Mouse (Mus musculus) heart, embryonic 11.5 days (tissue): Measurements from ENCODE around the gene B130006D01Rik. TPM values are rescaled to one million over a fixed set of nuclear protein-coding genes. Genes with fewer than 3 reads are reported as not detected.

Experiments used
- ATAC-seq: fragments of 200-750 bp; cut with Nextera tagmentation; replicated peaks from 2 replicates; pipeline ENCODE4 v1.8.0; 2017; ENCODE audit warnings: moderate library complexity; ENCODE audit not compliant: insufficient number of reproducible peaks, low FRiP score, low TSS enrichment
- H3K27ac ChIP-seq: fragments of 300-500 bp; sonication (generic); 2 replicates; pipeline ENCODE4 v1.5.1; 2014; ENCODE audit warnings: mild to moderate bottlenecking, low read depth, low read length
- H3K27me3 ChIP-seq: fragments of 300-500 bp; sonication (generic); 2 replicates; pipeline ENCODE4 v1.6.1; 2014; ENCODE audit warnings: mild to moderate bottlenecking, low read length, mixed read lengths; ENCODE audit not compliant: control insufficient read depth, insufficient read depth
- H3K36me3 ChIP-seq: fragments of 300-500 bp; sonication (generic); 2 replicates; pipeline ENCODE4 v1.6.1; 2014; ENCODE audit warnings: mild to moderate bottlenecking, low read length, moderate library complexity, mixed read lengths; ENCODE audit not compliant: control insufficient read depth, insufficient read depth
- H3K4me1 ChIP-seq: fragments of 300-500 bp; sonication (generic); 2 replicates; pipeline ENCODE4 v1.6.1; 2014; ENCODE audit warnings: low read length; ENCODE audit not compliant: control insufficient read depth, insufficient read depth
- H3K4me2 ChIP-seq: fragments of 300-500 bp; sonication (generic); 2 replicates; pipeline ENCODE4 v1.6.1; 2014; ENCODE audit warnings: mild to moderate bottlenecking, moderate library complexity
- H3K4me3 ChIP-seq: fragments of 300-500 bp; sonication (generic); 2 replicates; pipeline ENCODE4 v1.5.1; 2014; ENCODE audit warnings: low read depth, low read length
- H3K9ac ChIP-seq: fragments of 300-500 bp; sonication (generic); 2 replicates; pipeline ENCODE4 v1.6.1; 2014; ENCODE audit warnings: mild to moderate bottlenecking, low read depth, low read length, moderate library complexity
- H3K9me3 ChIP-seq: fragments of 300-500 bp; sonication (generic); replicated peaks from 2 replicates; pipeline ENCODE4 v1.6.1; 2016; ENCODE audit warnings: low read length; ENCODE audit not compliant: control insufficient read depth
- WGBS: fragments of 180-500 bp; shearing (Covaris S2); extraction: QIAGEN DNeasy Blood & Tissue Kit; methylation state at CpG from one replicate; pipeline ENCODE4 v1.1.7; 2014; ENCODE audit not compliant: insufficient replicate concordance; 5-methylcytosine and 5-hydroxymethylcytosine counted together
- polyA plus RNA-seq: library from polyadenylated mRNA; unstranded; fragments of >200 nt; fragmentation: Nextera tagmentation; extraction: Ambion mirVana; gene quantifications from 2 replicates; pipeline ENCODE4 v1.2.1, GENCODE M21; 2014

The B130006D01Rik gene
- polyA plus RNA-seq, 1 experiment from 2014 or later, result 0.70 TPM

GRCm38 (mm10) chr11:95710478-95710877 is 12.9 kb upstream of the B130006D01Rik start:
- H3K9me3 ChIP-seq, result no peaks in the 10 kb centered on the region
- H3K36me3 ChIP-seq, result no peaks in the 10 kb centered on the region
- WGBS, result 80% methylated on average over 7 of the region's 7 CpGs
- H3K9ac ChIP-seq, result no peak overlapping the region
- H3K4me1 ChIP-seq, result peaks cover 12% of the 10 kb centered on the region
- H3K27ac ChIP-seq, result no peak overlapping the region
- no peak overlapping the region for H3K4me3 ChIP-seq
- ATAC-seq, result no peak
- no peak overlapping the region for H3K4me2 ChIP-seq
- H3K27me3 ChIP-seq, result no peaks in the 10 kb centered on the region

GRCm38 (mm10) chr11:95712085-95712562 is 11.3 kb upstream of the B130006D01Rik start:
- Histone ChIP-seq H3K9me3 (no peaks in the 10 kb centered on the region), H3K27ac (peak overlapping the region; percentile 94; the same call in 1 of the 2 replicates), H3K4me1 (peaks cover 12% of the 10 kb centered on the region), H3K9ac (peak overlapping the region; percentile 96; the same call in 1 of the 2 replicates), H3K4me3 (peak overlapping the region; percentile 89), H3K27me3 (no peaks in the 10 kb centered on the region), H3K36me3 (no peaks in the 10 kb centered on the region), H3K4me2 (peak overlapping the region; percentile 98)
- ATAC-seq, result no peak
- WGBS, result 17% methylated on average over 12 of the region's 12 CpGs

DNA sequence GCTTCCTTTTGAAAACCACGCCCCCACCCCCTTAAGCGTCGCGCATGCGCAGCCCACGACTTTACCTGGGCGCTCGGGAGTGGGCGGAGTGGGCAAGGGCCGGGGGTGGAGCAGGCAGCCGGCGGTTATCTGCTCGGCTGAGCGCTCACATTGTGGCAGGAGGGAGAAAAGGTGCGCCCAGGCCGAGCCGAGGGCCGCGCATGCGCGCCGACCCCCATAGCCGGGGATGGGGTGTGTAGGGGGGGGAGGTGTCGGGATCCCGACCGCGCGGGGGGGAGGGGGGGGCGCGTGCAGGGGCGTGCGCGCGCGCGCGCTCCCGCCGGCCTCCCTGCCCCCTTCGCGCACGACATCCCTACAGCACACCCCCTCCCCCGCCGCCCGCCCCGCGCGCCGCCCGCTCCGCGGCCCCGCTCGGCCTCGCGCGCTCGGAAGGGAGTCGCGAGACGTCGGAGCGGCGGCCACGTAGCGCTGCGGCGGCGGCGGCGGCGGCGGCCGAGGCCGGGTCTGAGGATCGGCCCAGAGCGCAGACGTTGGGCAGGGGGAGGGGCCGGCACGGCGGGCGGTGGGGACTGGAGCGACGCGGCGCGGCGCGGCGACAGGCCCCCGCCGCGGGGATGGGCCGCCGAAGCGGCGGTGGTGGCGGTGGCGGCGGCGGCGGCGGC is 10.7 kb upstream of the B130006D01Rik start, which contains the start of gene Zfp652:
Zfp652 (plus strand) TSS at position 111 of the 662 bp plus-strand sequence.
- Histone ChIP-seq H3K4me3 (peak within 1 kb of the TSS; percentile 89), H3K4me2 (peak within 1 kb of the TSS; percentile 98), H3K27ac (peak within 1 kb of the TSS; percentile 94), H3K36me3 (no peaks in the 10 kb centered on the region), H3K9me3 (no peaks in the 10 kb centered on the region), H3K9ac (peak within 1 kb of the TSS; percentile 96), H3K27me3 (no peaks in the 10 kb centered on the region), H3K4me1 (peaks cover 12% of the 10 kb centered on the region)
- ATAC-seq, result peak; percentile 92
- WGBS, result under 1% methylated on average over 35 of the region's 103 CpGs

GRCm38 (mm10) chr11:95713225-95713810 is 10.1 kb upstream of the B130006D01Rik start:
- peak; percentile 62 for ATAC-seq
- 1% methylated on average over 33 of the region's 49 CpGs for WGBS

DNA sequence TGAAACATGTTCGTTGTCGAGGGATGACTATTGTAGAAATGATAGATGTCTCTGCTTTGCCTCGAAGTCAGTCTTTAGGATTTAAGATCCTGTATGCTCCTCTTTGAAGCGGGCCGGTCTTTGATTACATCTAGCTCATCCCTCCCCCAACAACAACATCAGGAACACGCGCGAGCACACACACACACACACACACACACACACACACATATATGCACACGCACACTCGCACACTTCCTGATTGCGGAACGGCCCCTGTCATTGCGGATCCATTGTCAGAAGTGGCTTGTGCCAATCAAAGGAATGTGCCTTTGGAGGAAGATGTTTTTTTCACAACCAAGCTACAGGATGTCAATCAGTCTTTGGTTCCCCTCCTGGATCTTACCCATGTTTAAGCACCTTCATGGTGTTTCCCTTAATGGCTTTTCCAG is 9.6 kb upstream of the B130006D01Rik start:
- Histone ChIP-seq H3K9ac (peak overlapping the region; percentile 96), H3K4me3 (peak overlapping the region; percentile 89), H3K27ac (0 out of 2 replicates have a peak overlapping the region, but pooled peaks have one; percentile 94), H3K36me3 (no peaks in the 10 kb centered on the region), H3K27me3 (no peaks in the 10 kb centered on the region), H3K9me3 (no peaks in the 10 kb centered on the region), H3K4me1 (peaks cover 12% of the 10 kb centered on the region), H3K4me2 (peak overlapping the region; percentile 98)
- ATAC-seq, result no peak
- 1% methylated on average over 13 of the region's 13 CpGs for WGBS

More at GRCm38 (mm10) chr11:95713225-95713810, 10.1 kb upstream of the B130006D01Rik start:
- Histone ChIP-seq H3K4me1 (peaks cover 12% of the 10 kb centered on the region), H3K36me3 (no peaks in the 10 kb centered on the region), H3K4me2 (peak overlapping the region; percentile 98), H3K27ac (peak overlapping the region; percentile 94), H3K9me3 (no peaks in the 10 kb centered on the region), H3K27me3 (no peaks in the 10 kb centered on the region), H3K4me3 (peak overlapping the region; percentile 89), H3K9ac (peak overlapping the region; percentile 96)

DNA sequence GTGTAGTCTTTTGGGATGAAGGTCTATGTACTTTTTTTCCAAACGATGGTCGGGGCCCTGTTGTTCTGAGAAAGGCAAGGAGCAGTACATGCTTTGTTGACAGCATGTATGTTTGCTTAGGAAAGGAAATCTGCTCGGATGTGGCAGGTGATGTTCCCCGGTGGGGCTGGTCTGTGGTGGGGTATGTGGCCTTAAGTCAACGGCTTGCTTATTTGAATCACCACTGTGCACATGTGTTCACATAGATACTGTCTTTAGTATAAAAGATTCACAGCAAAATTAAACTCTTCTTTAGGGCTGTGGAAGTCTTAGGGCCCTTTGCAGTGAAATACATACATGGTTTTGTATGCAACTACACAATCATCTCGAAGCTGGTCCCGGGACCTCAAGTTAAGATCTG is 9.0 kb upstream of the B130006D01Rik start:
- no peak overlapping the region for H3K27ac ChIP-seq
- no peaks in the 10 kb centered on the region for H3K9me3 ChIP-seq
- no peak for ATAC-seq
- H3K4me2 ChIP-seq, result peak overlapping the region; percentile 98
- H3K27me3 ChIP-seq, result no peaks in the 10 kb centered on the region
- H3K36me3 ChIP-seq, result no peaks in the 10 kb centered on the region
- H3K4me3 ChIP-seq, result peak overlapping the region; percentile 89
- H3K9ac ChIP-seq, result peak overlapping the region; percentile 96
- H3K4me1 ChIP-seq, result peaks cover 12% of the 10 kb centered on the region
- WGBS, result 42% methylated on average over 7 of the region's 7 CpGs

DNA sequence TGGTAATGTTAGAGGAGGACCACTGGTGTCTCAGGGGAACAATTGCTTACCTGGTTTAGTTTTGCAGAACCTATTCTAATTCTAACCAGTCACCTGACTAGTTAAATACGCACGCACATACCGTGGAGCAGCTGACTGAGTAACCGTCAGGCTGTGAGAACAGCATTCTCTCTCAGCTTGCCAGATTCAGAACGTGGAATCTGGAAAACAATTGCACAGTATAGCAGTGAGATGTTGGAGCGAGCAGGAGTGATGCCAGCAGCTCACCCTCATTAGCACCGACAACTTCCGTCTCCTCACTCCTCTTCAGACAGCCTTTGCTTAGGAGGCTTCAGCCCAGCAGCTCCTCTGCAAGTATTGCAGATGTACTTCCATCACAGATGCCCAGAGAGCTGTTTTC is 7.3 kb upstream of the B130006D01Rik start:
- no peak for ATAC-seq
- no peak overlapping the region for H3K4me2 ChIP-seq
- no peaks in the 10 kb centered on the region for H3K27me3 ChIP-seq
- no peaks in the 10 kb centered on the region for H3K9me3 ChIP-seq
- no peak overlapping the region for H3K9ac ChIP-seq
- H3K36me3 ChIP-seq, result no peaks in the 10 kb centered on the region
- H3K4me1 ChIP-seq, result peaks cover 12% of the 10 kb centered on the region
- H3K4me3 ChIP-seq, result no peak overlapping the region
- no peak overlapping the region for H3K27ac ChIP-seq
- WGBS, result 74% methylated on average over 8 of the region's 8 CpGs

- no peaks in the 10 kb centered on the region for H3K36me3 ChIP-seq
- no peaks in the 10 kb centered on the region for H3K27me3 ChIP-seq
- 79% methylated on average over 3 of the region's 3 CpGs for WGBS
- H3K9ac ChIP-seq, result no peak overlapping the region
- no peak overlapping the region for H3K4me2 ChIP-seq
- H3K9me3 ChIP-seq, result no peaks in the 10 kb centered on the region
- no peak overlapping the region; the same call in 1 of the 2 replicates for H3K27ac ChIP-seq
- peaks cover 7% of the 10 kb centered on the region for H3K4me1 ChIP-seq
- ATAC-seq, result no peak
- H3K4me3 ChIP-seq, result no peak overlapping the region
Measured at GRCm38 (mm10) chr11:95719356-95719755, 4.0 kb upstream of the B130006D01Rik start.
